Mouse (Mus musculus): ENCODE data around the gene Serpina3m. TPM values are rescaled to one million over a fixed set of nuclear protein-coding genes. Genes with fewer than 3 reads are reported as not detected.

Serpina3m gene
- polyA plus RNA-seq, 1 experiment from 2014 or later = not detected

DNA sequence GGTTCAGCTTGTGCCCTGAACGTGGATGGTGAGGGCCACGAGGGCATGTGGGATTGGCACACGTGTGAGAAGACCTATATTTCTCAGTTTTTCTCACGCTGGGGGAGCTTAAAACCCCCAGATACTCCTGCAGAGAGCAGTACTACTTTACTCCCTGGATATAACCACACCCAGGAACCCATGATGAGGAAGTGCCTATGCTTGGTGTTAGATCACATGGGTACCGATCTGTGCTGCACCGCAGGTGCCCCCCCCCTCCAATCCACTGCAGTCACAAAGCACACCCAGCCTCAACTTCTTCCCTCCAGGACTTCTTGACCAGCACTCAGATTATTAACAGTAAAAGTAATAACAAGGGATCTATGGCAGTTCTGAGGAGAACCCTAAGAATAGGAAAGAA is 74.2 kb downstream of the Serpina3m start:
- 84% methylated on average over 6 of the region's 6 CpGs for WGBS
- no peak overlapping the region for H3K9ac ChIP-seq
- no peaks in the 10 kb centered on the region for H3K36me3 ChIP-seq (replicated peaks)
- no peak overlapping the region for H3K4me2 ChIP-seq
- H3K27me3 ChIP-seq (replicated peaks) = no peaks in the 10 kb centered on the region
- no peak overlapping the region for H3K4me3 ChIP-seq
- no peak for ATAC-seq (replicated peaks)
- H3K27ac ChIP-seq = no peak overlapping the region
- no peaks in the 10 kb centered on the region for H3K9me3 ChIP-seq
- no peaks in the 10 kb centered on the region for H3K4me1 ChIP-seq

DNA sequence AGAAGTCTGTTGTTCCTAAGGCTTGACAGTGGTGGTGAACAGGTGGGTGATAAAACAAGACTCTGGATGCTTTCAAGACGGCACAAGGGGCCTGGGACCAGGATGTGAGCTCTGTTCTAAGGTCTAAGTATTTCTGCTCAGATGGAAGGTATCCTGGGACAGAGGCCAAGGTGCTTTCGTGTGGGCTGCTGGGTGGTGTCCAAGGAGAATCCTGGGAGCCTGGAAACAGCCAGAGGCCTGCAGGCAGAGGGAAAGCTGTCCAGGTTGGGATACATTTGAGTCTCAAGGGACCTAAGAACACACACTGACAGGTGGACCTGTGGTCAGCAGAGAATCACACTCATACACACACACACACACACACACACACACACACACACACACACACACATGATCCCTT is 76.3 kb downstream of the Serpina3m start:
- Histone ChIP-seq H3K4me3 (no peak overlapping the region), H3K36me3 (replicated peaks) (no peaks in the 10 kb centered on the region), H3K4me2 (no peak overlapping the region), H3K27me3 (replicated peaks) (no peaks in the 10 kb centered on the region), H3K9me3 (no peaks in the 10 kb centered on the region), H3K9ac (no peak overlapping the region), H3K4me1 (0 out of 2 replicates have a peak, but pooled peaks cover 5% of the 10 kb centered on the region), H3K27ac (no peak overlapping the region)
- 63% methylated on average over 2 of the region's 2 CpGs for WGBS
- no peak for ATAC-seq (replicated peaks)

DNA sequence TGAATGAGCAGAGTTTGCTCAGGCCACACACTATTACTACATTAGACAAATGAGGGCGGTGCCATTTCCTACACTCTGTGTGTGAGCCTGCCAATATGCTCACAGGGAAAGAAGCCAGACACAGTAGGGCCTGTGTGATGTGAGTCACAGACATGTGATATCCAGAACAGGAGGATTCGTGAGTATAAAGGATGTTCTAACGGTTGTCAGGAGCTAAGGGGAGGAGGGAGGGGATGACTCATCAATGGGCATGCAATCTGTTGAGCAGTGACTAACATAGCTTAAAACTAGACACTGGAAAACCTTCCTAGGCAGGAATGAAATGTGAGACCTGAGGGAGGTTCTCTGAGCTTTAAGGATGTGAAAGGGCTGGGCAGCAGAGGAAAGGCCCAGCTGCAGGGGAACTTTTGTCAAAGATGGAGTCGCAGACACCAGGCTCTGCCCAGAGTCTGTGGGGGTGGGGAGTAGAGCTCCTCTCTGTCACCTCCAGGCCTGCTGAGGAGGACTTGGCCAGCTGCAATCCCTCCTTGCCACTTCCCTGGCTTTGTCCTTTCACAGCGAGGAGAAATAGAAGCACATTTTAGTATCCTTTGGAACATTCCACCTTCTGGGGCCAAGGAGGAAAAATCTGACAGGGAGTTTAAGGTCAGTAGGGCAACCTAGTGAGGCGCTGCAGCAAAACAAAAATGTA is 77.5 kb downstream of the Serpina3m start:
- ATAC-seq (replicated peaks) = no peak
- no peak overlapping the region for H3K9ac ChIP-seq
- H3K4me3 ChIP-seq = no peak overlapping the region
- H3K36me3 ChIP-seq (replicated peaks) = no peaks in the 10 kb centered on the region
- H3K4me1 ChIP-seq = 0 out of 2 replicates have a peak, but pooled peaks cover 5% of the 10 kb centered on the region
- no peak overlapping the region for H3K27ac ChIP-seq
- 54% methylated on average over 6 of the region's 6 CpGs for WGBS
- no peaks in the 10 kb centered on the region for H3K9me3 ChIP-seq
- no peak overlapping the region for H3K4me2 ChIP-seq
- no peaks in the 10 kb centered on the region for H3K27me3 ChIP-seq (replicated peaks)

DNA sequence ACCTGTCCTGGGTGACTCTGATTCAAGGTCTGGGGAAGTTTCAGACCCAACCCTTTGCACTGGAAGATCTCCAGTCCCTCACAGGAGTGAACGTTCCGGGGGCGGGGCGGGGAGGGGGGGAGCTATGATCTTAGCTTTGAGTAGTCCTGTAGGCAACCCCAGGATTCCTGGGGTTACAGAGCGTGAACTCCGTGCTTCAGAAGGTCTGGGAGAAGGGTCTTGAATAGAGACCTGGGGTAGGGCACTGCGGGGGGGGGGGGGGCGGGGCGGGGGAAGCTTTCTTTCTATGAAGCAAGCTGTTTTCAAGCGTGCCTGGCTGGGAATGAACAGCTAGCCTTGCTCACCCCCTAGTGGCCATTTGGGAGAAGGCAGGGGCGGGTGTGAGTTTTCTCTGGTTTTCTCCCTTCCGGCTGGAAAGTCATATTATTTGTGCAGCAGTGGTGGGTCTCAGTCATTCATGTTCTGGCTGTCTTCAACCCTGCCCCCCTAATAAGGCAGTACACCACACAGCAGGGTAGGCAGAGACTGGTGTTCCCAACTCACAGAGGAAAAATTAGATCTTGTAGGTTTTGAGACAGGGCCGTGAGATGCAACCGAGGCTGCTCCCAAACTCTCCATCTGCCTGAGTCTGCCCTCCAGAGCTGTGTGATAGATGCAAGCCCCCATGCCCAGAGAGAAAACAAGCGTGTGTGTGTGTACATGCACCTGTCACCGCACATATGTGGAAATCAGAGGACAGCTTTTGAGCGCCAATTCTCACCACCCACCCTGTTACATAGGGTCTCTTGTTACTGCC is 80.3 kb downstream of the Serpina3m start:
- no peak overlapping the region for H3K27ac ChIP-seq
- WGBS = 19% methylated on average over 16 of the region's 17 CpGs

DNA sequence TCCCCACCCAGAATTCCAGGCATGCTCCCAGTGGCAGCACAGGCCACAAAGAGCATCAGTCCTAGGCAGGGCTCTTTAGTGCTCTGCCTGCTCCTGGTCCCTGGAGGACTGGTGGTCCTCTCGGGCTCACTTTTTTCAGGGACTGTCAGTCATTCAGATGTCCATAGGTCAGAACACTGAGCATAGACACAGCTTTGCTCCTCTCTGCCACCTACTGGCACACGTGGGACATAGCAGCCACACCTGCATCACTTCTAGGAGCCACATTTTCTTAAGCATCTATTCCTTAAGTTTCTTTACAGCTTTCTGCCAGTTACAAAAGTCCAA is 80.8 kb downstream of the Serpina3m start:
- ATAC-seq (replicated peaks) = no peak; the same call in 1 of the 2 replicates
- Histone ChIP-seq H3K4me3 (no peak overlapping the region), H3K4me1 (0 out of 2 replicates have a peak, but pooled peaks cover 5% of the 10 kb centered on the region), H3K27ac (no peak overlapping the region), H3K36me3 (replicated peaks) (no peaks in the 10 kb centered on the region), H3K9ac (no peak overlapping the region), H3K4me2 (no peak overlapping the region), H3K27me3 (replicated peaks) (no peaks in the 10 kb centered on the region), H3K9me3 (no peaks in the 10 kb centered on the region)
- 3% methylated on average over 2 of the region's 2 CpGs for WGBS

More for the DNA sequence above, 80.3 kb downstream of the Serpina3m start:
- Histone ChIP-seq H3K4me2 (peak overlapping the region; percentile 57), H3K4me3 (peak overlapping the region; percentile 29), H3K9me3 (no peaks in the 10 kb centered on the region), H3K9ac (no peak overlapping the region), H3K4me1 (0 out of 2 replicates have a peak, but pooled peaks cover 5% of the 10 kb centered on the region), H3K36me3 (replicated peaks) (no peaks in the 10 kb centered on the region), H3K27me3 (replicated peaks) (no peaks in the 10 kb centered on the region)
- ATAC-seq (replicated peaks) = peak; percentile 75

DNA sequence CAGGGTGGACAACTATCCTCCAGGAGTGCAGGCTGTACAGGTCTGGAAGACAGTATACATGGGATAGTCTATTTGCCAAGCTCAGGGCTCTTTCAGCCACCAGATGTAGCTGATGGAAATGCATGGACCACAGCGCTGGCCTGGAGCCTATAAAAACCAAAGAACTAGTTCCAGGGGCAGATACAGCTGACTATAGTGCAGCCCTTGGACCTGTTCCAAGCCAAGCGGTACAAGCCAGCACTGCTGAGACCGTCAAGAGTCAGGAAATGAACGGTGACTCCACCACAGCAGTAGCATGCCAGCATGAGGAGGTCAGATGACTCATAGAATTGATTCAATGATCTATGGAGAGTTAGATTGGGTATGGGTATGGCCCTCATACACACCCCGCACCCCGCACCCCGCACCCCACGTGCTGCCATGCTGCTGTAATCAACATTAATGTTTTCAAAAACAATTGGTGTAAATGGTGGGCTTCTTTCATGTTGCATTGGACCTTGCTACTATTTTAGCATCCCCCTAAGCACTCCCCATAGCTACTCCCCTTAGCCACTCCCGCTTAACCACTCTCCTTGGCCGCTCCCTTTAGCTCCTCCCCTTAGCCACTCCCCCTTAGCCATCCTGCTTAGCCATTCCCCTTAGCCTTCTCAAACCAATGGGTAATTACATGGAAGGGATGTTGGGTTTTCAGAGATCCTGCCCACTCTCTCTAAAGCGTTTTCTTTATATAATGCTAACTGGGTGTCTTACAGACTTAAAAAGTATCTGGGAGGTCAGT is 84.5 kb downstream of the Serpina3m start:
- H3K9me3 ChIP-seq = no peaks in the 10 kb centered on the region
- H3K27me3 ChIP-seq (replicated peaks) = no peaks in the 10 kb centered on the region
- no peak for ATAC-seq (replicated peaks)
- H3K36me3 ChIP-seq (replicated peaks) = no peaks in the 10 kb centered on the region
- H3K4me3 ChIP-seq = no peak overlapping the region
- H3K4me1 ChIP-seq = 0 out of 2 replicates have a peak, but pooled peaks cover 5% of the 10 kb centered on the region
- no peak overlapping the region for H3K9ac ChIP-seq
- no peak overlapping the region for H3K27ac ChIP-seq
- H3K4me2 ChIP-seq = no peak overlapping the region
- WGBS = 79% methylated on average over 11 of the region's 11 CpGs

DNA sequence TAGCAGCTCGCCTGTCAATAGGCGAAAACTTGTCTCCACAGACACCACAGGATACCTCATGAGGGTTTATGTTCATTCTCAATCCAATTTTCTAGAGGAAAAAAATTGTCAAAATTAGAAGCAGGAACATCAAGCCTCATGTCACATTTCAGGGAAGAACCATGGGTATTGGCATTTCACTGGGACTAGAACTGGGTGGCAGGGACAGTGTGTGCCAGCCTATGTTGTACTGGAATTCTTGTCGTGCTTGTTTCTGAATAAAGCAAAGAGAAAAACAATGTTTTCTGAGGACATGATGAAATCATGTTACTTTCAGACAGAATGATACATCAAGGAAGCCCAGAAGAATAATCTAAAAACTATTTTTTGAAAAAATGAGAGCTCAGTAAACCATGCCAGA is 87.3 kb downstream of the Serpina3m start:
- H3K4me2 ChIP-seq = no peak overlapping the region
- no peak for ATAC-seq (replicated peaks)
- no peak overlapping the region for H3K9ac ChIP-seq
- 91% methylated on average over 3 of the region's 3 CpGs for WGBS
- H3K4me3 ChIP-seq = no peak overlapping the region
- H3K27me3 ChIP-seq (replicated peaks) = no peaks in the 10 kb centered on the region
- H3K4me1 ChIP-seq = no peaks in the 10 kb centered on the region
- H3K9me3 ChIP-seq = no peaks in the 10 kb centered on the region
- no peaks in the 10 kb centered on the region for H3K36me3 ChIP-seq (replicated peaks)
- no peak overlapping the region for H3K27ac ChIP-seq

DNA sequence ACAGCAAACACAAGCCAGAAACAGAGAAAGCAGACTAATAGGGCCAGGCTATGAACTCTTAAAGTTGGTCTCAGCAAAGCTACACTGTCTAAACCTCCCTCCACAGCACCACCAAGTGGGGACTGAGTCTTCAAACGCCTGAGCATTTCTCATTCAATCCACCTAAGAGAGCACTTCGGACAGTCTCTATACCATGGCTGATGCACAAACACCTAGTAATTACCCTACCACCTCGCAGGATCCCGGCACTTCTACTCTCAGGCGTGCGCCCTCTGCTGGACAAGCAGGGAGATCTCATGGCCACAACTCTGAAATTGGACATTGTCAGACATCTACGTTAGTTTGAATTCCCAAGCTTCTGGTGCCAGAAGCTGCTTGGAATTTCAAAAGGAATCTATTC is 88.6 kb downstream of the Serpina3m start:
- ATAC-seq (replicated peaks) = peak; percentile 71
- Histone ChIP-seq H3K36me3 (replicated peaks) (no peaks in the 10 kb centered on the region), H3K4me2 (no peak overlapping the region), H3K4me1 (no peaks in the 10 kb centered on the region), H3K4me3 (no peak overlapping the region), H3K27me3 (replicated peaks) (no peaks in the 10 kb centered on the region), H3K27ac (no peak overlapping the region), H3K9me3 (no peaks in the 10 kb centered on the region), H3K9ac (no peak overlapping the region)
- WGBS = 4% methylated on average over 7 of the region's 7 CpGs

DNA sequence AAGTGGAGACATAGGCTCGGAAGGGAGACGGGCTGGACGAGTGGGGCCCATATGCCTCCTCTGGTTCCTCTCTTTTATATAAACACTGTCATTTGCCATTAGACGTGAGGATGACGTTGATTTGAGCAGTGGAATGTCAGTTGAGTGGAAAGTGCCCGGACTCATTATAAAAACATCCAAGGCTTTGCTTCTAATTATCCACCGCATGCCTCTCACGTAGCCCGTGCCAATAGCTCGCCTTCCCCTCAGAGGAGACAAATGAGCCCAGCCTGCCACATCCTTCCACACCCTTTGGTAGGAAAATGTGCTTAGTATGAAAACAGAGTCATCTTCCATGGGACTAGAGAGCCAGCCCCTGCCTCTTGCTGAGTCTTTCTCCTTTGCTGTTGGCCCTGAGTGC is 93.1 kb downstream of the Serpina3m start:
- Histone ChIP-seq H3K27me3 (replicated peaks) (no peaks in the 10 kb centered on the region), H3K9ac (no peak overlapping the region), H3K4me2 (no peak overlapping the region), H3K36me3 (replicated peaks) (no peaks in the 10 kb centered on the region), H3K4me1 (no peaks in the 10 kb centered on the region), H3K9me3 (no peaks in the 10 kb centered on the region), H3K27ac (no peak overlapping the region), H3K4me3 (no peak overlapping the region)
- ATAC-seq (replicated peaks) = no peak
- 53% methylated on average over 10 of the region's 10 CpGs for WGBS

DNA sequence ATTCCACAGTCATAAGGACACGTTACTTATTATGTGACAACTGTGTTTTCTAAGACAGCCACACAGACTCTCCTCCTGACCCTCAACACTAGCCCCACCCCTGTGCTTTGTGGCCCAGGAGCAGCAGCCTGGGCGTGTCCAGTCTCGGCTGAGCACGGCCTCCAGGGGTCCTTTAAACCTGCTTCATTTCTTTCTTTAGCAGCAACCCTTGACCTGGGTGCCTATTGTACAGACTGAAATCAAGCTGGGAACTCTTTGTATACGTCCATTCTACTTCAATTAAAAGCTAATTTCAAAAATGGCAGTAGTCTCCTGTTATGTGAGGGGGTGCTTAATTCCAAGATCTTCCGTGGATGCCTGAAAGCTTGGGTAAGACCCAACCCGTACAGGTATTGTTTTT is 94.9 kb downstream of the Serpina3m start:
- Histone ChIP-seq H3K27me3 (replicated peaks) (no peaks in the 10 kb centered on the region), H3K4me2 (no peak overlapping the region), H3K9me3 (no peaks in the 10 kb centered on the region), H3K9ac (no peak overlapping the region), H3K4me1 (no peaks in the 10 kb centered on the region), H3K36me3 (replicated peaks) (no peaks in the 10 kb centered on the region), H3K27ac (no peak overlapping the region), H3K4me3 (no peak overlapping the region)
- 0 out of 2 replicates have a peak, but pooled peaks have one; percentile 21 for ATAC-seq (replicated peaks)
- WGBS = 19% methylated on average over 7 of the region's 7 CpGs

DNA sequence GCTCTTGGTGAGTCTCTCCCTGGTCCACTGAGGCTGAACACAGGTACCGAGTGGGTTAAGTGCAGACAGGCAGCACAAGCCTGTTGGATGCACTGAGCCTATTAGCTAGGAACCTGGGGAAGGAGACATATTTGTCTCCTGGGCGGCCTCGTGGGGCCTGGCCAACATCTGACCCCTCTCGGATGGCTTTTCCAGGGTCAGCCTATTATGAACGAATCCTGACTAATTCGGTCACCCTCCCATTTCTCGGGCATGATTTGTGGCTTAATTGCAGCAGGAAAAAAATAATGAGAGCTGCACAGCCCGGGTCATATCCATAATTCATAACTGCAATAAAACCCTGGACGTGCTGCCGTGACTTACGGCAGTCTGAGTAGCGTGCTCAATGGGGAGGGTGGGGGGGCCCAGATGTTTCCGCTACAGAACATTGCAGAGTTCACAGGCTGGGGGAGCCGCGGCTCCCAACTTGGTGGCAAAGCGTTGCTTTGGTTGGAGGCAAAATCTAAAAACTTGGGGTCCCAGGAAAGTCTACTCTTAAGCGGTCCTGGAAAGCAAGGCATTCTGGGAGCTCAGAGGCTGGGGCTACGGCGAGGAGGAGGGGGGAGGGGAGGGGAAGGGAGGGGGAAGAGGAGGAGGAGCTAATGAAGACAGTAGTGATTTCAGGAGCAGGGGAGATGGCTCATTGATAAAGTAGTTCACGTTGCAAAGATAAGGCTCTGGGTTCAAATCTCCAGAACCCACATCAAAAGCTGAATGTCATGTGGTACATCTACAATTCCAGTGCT is 95.9 kb downstream of the Serpina3m start:
- Histone ChIP-seq H3K9ac (no peak overlapping the region), H3K9me3 (no peaks in the 10 kb centered on the region), H3K4me2 (no peak overlapping the region; the same call in 1 of the 2 replicates), H3K36me3 (replicated peaks) (no peaks in the 10 kb centered on the region), H3K4me3 (no peak overlapping the region), H3K27me3 (replicated peaks) (no peaks in the 10 kb centered on the region; the same call in 1 of the 2 replicates), H3K27ac (no peak overlapping the region), H3K4me1 (no peaks in the 10 kb centered on the region)
- peak; percentile 40 for ATAC-seq (replicated peaks)
- 60% methylated on average over 20 of the region's 20 CpGs for WGBS

Measured in midbrain, embryonic 15.5 days (tissue).